ENCODE assay signal across 8 mouse cellular contexts in genomic region chr2:60209122-60209611, GRCm38 (mm10). TPM values are rescaled to one million over a fixed set of nuclear protein-coding genes. Genes with fewer than 3 reads are reported as not detected.
A peak's percentile ranks its signal among the peaks of the same experiment; 100 is the strongest.
DNase-seq lines count a peak whose midpoint lies in the region; ATAC-seq lines count a peak whose summit lies in the region.

No protein-coding gene starts in this region.

- no peaks in the 10 kb centered on the region for H3K9me3 ChIP-seq in embryonic facial prominence, embryonic 11.5 days (replicated peaks; ENCODE audit: control insufficient read depth, low read length)
- no peaks in the 10 kb centered on the region for H3K9me3 ChIP-seq in kidney, embryonic 14.5 days (ENCODE audit: control insufficient read depth, low read length)
- no peaks in the 10 kb centered on the region for H3K9me3 ChIP-seq in liver, embryonic 16.5 days (replicated peaks; ENCODE audit: control insufficient read depth, low read length)
- no peaks in the 10 kb centered on the region for H3K9me3 ChIP-seq in neural tube, embryonic 15.5 days (replicated peaks)

- peak overlapping the region; percentile 65 for H3K27ac ChIP-seq in embryonic facial prominence, embryonic 11.5 days (replicated peaks; ENCODE audit: low read depth, low read length)
- H3K27ac ChIP-seq in kidney, embryonic 14.5 days (ENCODE audit: low read depth, low read length), result peak overlapping the region; percentile 74
- peak overlapping the region; percentile 94 for H3K27ac ChIP-seq in liver, embryonic 16.5 days (ENCODE audit: low read length)
- H3K27ac ChIP-seq in neural tube, embryonic 15.5 days (replicated peaks), result peak overlapping the region; percentile 95

- peak overlapping the region; percentile 90 for H3K9ac ChIP-seq in embryonic facial prominence, embryonic 11.5 days (replicated peaks; ENCODE audit: low read length)
- H3K9ac ChIP-seq in kidney, embryonic 14.5 days (ENCODE audit: low read depth, low read length), result peak overlapping the region; percentile 97
- peak overlapping the region; percentile 97 for H3K9ac ChIP-seq in liver, embryonic 16.5 days (ENCODE audit: low read depth, low read length)
- peak overlapping the region; percentile 80 for H3K9ac ChIP-seq in neural tube, embryonic 15.5 days (replicated peaks)

- H3K4me3 ChIP-seq in embryonic facial prominence, embryonic 11.5 days (ENCODE audit: low read depth, low read length), result peak overlapping the region; percentile 95
- H3K4me3 ChIP-seq in kidney, embryonic 14.5 days (ENCODE audit: low read length), result peak overlapping the region; percentile 92
- H3K4me3 ChIP-seq in liver, embryonic 16.5 days (ENCODE audit: low read depth, low read length), result peak overlapping the region; percentile 93
- H3K4me3 ChIP-seq in neural tube, embryonic 15.5 days (replicated peaks), result peak overlapping the region; percentile 76

- H3K4me2 ChIP-seq in embryonic facial prominence, embryonic 11.5 days (ENCODE audit: low read depth, low read length), result peak overlapping the region; percentile 66
- peak overlapping the region; percentile 60 for H3K4me2 ChIP-seq in kidney, embryonic 14.5 days (replicated peaks; ENCODE audit: low read depth, low read length)
- peak overlapping the region; percentile 77 for H3K4me2 ChIP-seq in liver, embryonic 16.5 days (ENCODE audit: low read depth, low read length)
- peak overlapping the region; percentile 62 for H3K4me2 ChIP-seq in neural tube, embryonic 15.5 days

- H3K4me1 ChIP-seq in embryonic facial prominence, embryonic 11.5 days (ENCODE audit: control insufficient read depth, insufficient read depth, low read length), result no peaks in the 10 kb centered on the region
- H3K4me1 ChIP-seq in kidney, embryonic 14.5 days (ENCODE audit: control insufficient read depth, insufficient read depth, low read length), result peaks cover 15% of the 10 kb centered on the region; the same call in 1 of the 2 replicates
- peaks cover 34% of the 10 kb centered on the region for H3K4me1 ChIP-seq in liver, embryonic 16.5 days (ENCODE audit: control insufficient read depth, low read depth, low read length)
- H3K4me1 ChIP-seq in neural tube, embryonic 15.5 days, result peaks cover 36% of the 10 kb centered on the region

- DNase-seq in adrenal gland, postnatal 14 days, result peak; percentile 78
- peak; percentile 60 for DNase-seq in embryonic facial prominence, embryonic 11.5 days (ENCODE audit: low spot score)
- DNase-seq in thymus, postnatal 14 days, result peak; percentile 70

- H3K36me3 ChIP-seq in embryonic facial prominence, embryonic 11.5 days (replicated peaks; ENCODE audit: control insufficient read depth, insufficient read depth, low read depth, low read length), result no peaks in the 10 kb centered on the region
- H3K36me3 ChIP-seq in kidney, embryonic 14.5 days (ENCODE audit: control insufficient read depth, insufficient read depth, low read length), result peaks cover 25% of the 10 kb centered on the region; the same call in 1 of the 2 replicates
- peaks cover 7% of the 10 kb centered on the region for H3K36me3 ChIP-seq in liver, embryonic 16.5 days (ENCODE audit: control insufficient read depth, insufficient read depth)
- peaks cover 20% of the 10 kb centered on the region for H3K36me3 ChIP-seq in neural tube, embryonic 15.5 days

- peak; percentile 32 for ATAC-seq in CD4-positive, CD25-positive, alpha-beta regulatory T cell, adult 4 months
- no peak; the same call in 1 of the 2 replicates for ATAC-seq in embryonic facial prominence, embryonic 11.5 days (replicated peaks; ENCODE audit: insufficient number of reproducible peaks, low FRiP score, low TSS enrichment, low read depth)
- 0 out of 2 replicates have a peak, but pooled peaks have one; percentile 10 for ATAC-seq in granulocyte monocyte progenitor cell, adult 5-6 weeks (replicated peaks; ENCODE audit: poor library complexity, severe bottlenecking)
- peak; percentile 58 for ATAC-seq in kidney, embryonic 14.5 days (ENCODE audit: low FRiP score, low TSS enrichment)
- ATAC-seq in liver, embryonic 16.5 days (ENCODE audit: low read depth), result peak; percentile 55
- peak; percentile 47; the same call in 1 of the 2 replicates for ATAC-seq in neural tube, embryonic 15.5 days (ENCODE audit: low FRiP score)

- no peaks in the 10 kb centered on the region for H3K27me3 ChIP-seq in embryonic facial prominence, embryonic 11.5 days (ENCODE audit: control insufficient read depth, insufficient read depth, low read length)
- H3K27me3 ChIP-seq in kidney, embryonic 14.5 days (ENCODE audit: control insufficient read depth, insufficient read depth, low read length), result no peaks in the 10 kb centered on the region
- no peaks in the 10 kb centered on the region for H3K27me3 ChIP-seq in liver, embryonic 16.5 days (ENCODE audit: control insufficient read depth, insufficient read depth, low read depth, low read length)
- peaks cover 17% of the 10 kb centered on the region for H3K27me3 ChIP-seq in neural tube, embryonic 15.5 days (replicated peaks)

- WGBS in embryonic facial prominence, embryonic 11.5 days, result under 1% methylated on average over 30 of the region's 35 CpGs
- WGBS in kidney, embryonic 14.5 days, result under 1% methylated on average over 35 of the region's 35 CpGs
- under 1% methylated on average over 31 of the region's 35 CpGs for WGBS in liver, embryonic 16.5 days (ENCODE audit: insufficient replicate concordance)
- under 1% methylated on average over 29 of the region's 35 CpGs for WGBS in neural tube, embryonic 15.5 days

RNA-seq across cellular contexts. Expression of gene Baz2b, which starts 0.5 kb away (rescaled TPM):
- polyA plus RNA-seq in CD4-positive, CD25-positive, alpha-beta regulatory T cell, adult 4 months (2017; shearing (Covaris generic)), result 10 to 100 TPM; 30.7 to 38.0 TPM
- 79.7 and 86.9 TPM in 2 replicates for total RNA-seq in adrenal gland, postnatal 14 days (2021)
- polyA plus RNA-seq in embryonic facial prominence, embryonic 11.5 days (2014; fragmentation: Nextera tagmentation; extraction: Ambion mirVana), result 56.5 and 60.8 TPM in 2 replicates
- 74.9 and 115 TPM in 2 replicates for total RNA-seq in granulocyte monocyte progenitor cell, adult 5-6 weeks (2014; fragmentation: Nextera tagmentation)
- total RNA-seq in granulocyte monocyte progenitor cell, adult 5-6 weeks (2017), result 76.0 and 80.2 TPM in 2 replicates
- polyA plus RNA-seq in kidney, embryonic 14.5 days (2014; fragmentation: Nextera tagmentation; extraction: Ambion mirVana), result 45.6 and 70.4 TPM in 2 replicates
- polyA plus RNA-seq in liver, embryonic 16.5 days (2015; fragmentation: Nextera tagmentation; extraction: Ambion mirVana), result 15.2 and 16.0 TPM in 2 replicates
- polyA plus RNA-seq in neural tube, embryonic 15.5 days (2015; fragmentation: Nextera tagmentation; extraction: Ambion mirVana), result 68.2 and 69.0 TPM in 2 replicates

RNA-seq across cellular contexts. Expression of gene March7, which starts 0.5 kb away (rescaled TPM):
- 100 to 1,000 TPM; 101 to 104 TPM for polyA plus RNA-seq in CD4-positive, CD25-positive, alpha-beta regulatory T cell, adult 4 months (2017; shearing (Covaris generic))
- total RNA-seq in adrenal gland, postnatal 14 days (2021), result 42.6 and 47.3 TPM in 2 replicates
- 78.7 and 82.6 TPM in 2 replicates for polyA plus RNA-seq in embryonic facial prominence, embryonic 11.5 days (2014; fragmentation: Nextera tagmentation; extraction: Ambion mirVana)
- total RNA-seq in granulocyte monocyte progenitor cell, adult 5-6 weeks (2014; fragmentation: Nextera tagmentation), result 53.4 and 54.1 TPM in 2 replicates
- 71.9 and 82.6 TPM in 2 replicates for total RNA-seq in granulocyte monocyte progenitor cell, adult 5-6 weeks (2017)
- 52.6 and 81.2 TPM in 2 replicates for polyA plus RNA-seq in kidney, embryonic 14.5 days (2014; fragmentation: Nextera tagmentation; extraction: Ambion mirVana)
- 20.9 and 21.1 TPM in 2 replicates for polyA plus RNA-seq in liver, embryonic 16.5 days (2015; fragmentation: Nextera tagmentation; extraction: Ambion mirVana)
- polyA plus RNA-seq in neural tube, embryonic 15.5 days (2015; fragmentation: Nextera tagmentation; extraction: Ambion mirVana), result 81.7 and 86.0 TPM in 2 replicates
